Mouse (Mus musculus) layer of hippocampus, adult 11-12 months (tissue): ENCODE measurements around the gene Tigd4.

ENCODE experiments used
- DNase-seq: peaks from one replicate; pipeline ENCODE4 v3.0.0; 2022; ENCODE audit warnings: low spot score

Gene Tigd4

GRCm38 (mm10) chr3:84615050-84615855, 21.9 kb downstream of the Tigd4 start:
- peak; percentile 43 for DNase-seq

- no peak for DNase-seq
These were observed 22.5 kb downstream of the Tigd4 start for GRCm38 (mm10) chr3:84615856-84616225.

DNA sequence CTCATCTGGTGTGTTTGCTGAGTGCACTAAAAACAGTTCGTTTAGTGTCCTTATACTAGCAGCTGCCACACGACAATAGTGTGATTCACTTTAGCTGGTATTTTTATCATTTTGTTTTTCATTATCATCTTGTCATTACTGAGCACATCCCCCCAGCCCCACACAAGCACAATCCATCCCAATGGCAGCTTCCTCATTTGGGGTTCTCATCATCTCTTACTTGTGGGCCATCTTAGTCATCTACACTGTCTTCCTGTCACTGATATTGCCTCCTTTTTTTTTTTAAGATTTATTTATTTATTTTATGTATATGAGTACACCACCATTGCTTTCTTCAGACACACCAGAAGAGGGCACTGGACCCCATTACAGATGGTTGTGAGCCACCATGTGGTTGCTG, 25.3 kb downstream of the Tigd4 start:
- no peak for DNase-seq

GRCm38 (mm10) chr3:84619056-84619455, 25.7 kb downstream of the Tigd4 start:
- no peak for DNase-seq

DNA sequence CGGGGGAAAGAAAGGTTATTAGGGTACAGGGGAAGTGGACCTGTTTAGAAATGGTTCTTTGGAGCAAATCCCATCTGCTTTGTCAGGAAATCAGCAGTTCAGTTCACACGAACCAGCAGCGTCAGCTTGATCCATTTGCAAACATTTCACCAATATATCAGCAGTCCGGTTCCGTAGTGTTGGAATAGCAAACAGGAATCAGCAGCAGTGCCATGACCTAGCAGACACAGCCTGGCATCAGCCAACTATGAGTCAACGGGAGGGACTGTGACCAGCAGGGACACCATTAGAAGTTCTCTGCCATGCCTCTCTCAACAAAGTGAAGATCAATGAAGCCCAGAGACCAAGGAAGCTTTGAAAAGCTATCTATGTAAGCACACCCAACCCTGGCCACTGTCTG, 26.4 kb downstream of the Tigd4 start:
- no peak for DNase-seq

DNA sequence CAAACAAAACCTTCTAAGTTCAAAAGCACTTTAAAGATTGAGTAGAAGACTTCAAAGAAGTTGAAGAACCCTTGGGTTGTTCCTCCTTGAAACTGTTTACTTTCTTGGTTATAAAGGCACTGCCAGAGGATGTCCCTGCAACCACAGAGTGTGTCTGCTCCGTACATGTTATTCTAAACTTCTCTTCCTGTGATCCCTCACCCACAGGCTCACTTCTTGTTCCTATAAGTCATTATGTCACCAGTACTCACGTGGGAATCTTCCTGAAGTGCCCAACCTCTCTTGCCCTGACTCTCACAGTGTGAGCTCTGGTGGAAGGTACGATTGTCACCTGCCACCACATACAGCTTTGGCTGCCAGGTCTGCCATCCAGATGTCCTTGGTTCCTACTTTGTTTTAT, 28.7 kb downstream of the Tigd4 start:
- no peak for DNase-seq

GRCm38 (mm10) chr3:84631586-84631985, 38.2 kb downstream of the Tigd4 start:
- DNase-seq = no peak

DNA sequence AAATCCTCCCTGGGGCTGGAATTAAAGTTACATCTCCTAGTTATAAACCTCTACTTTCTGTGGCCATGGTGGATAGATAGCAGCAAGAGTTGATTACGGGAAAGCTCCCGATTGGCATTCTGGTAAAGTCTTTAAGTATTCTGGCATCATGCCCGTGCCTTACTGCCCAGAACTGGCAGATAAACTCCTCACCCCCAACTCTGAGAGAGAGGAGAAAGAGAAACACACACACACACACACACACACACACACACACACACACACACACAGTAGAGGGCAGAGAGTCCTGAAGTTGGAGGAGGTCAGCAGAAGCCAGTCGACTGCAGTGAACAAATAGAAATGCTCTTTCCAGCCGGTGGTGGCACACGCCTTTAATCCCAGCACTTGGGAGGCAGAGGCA, 43.7 kb downstream of the Tigd4 start:
- no peak for DNase-seq

- DNase-seq = no peak
These were observed 44.7 kb downstream of the Tigd4 start for GRCm38 (mm10) chr3:84637890-84638578.

DNA sequence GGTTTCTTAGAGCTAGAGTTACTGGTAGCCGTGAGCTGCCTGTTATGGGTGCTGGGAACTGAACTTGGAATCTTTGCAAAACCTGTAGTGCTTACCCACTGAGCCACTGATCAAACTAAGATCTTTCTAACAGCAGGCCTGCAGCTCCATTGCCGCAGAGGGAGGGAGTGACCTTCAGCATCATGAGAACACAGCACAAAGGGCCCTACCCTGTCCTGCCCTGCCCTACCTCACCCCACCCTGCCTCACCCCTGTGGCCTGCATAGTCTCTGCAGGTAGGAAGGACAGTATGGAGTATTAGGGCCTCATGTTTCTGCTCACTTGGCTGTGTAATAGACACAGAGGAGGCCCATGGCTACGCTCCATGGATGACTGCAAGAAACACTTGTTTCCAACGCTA, 45.5 kb downstream of the Tigd4 start:
- DNase-seq = no peak

DNA sequence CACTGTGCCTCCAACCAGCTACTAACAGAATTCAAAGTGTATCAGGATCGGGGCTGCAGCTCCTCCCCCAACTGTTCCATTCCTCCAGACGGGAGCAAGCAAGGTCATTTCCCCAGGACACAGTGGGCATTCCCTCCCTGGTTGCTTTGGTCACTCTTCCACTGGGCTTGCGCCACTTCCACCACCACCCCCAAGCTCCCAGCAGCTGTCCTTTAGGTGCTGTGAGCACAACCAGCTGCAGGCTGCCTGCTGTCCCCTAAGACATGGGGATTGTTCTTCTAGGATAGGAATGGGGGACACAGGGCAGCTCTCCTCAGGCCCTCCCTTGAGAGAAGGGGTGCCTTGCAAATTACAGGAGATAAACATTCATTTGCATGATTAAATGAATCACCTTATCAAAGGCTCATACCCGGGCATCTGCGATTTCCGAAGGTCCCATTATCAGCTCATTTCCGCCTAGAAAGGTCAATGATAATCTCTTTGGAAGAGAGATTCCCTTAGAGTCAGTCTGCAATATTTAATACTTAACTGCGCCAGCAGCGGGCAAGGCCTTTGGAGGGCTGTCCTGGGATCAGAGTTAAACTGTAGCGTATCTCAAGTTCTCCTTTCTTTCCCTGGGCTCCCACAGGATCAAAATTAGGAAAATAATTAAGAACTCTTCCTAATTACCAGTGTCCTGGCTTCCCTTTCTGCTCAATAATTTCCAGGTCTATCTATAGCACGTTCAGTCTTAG, 46.6 kb downstream of the Tigd4 start:
- no peak for DNase-seq

DNA sequence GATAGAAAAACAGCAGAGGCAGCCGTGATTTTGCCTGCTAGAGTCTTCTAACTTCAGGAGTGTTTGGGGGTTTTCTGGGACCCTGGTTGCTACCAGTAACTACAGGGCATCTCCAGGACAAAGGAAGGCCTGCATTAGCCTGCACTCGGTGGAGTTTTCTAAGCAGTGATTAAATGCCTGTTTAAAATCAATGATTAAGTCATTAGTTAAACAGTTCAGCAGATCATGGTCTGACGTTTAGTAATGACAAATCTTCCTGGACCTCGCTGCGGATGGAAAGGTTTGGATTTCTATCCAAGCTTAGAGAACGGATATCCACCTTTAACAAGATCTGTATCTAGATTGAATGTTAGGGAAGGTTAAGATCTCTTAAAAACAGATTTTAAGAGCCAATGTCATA, 47.2 kb downstream of the Tigd4 start:
- no peak for DNase-seq

DNA sequence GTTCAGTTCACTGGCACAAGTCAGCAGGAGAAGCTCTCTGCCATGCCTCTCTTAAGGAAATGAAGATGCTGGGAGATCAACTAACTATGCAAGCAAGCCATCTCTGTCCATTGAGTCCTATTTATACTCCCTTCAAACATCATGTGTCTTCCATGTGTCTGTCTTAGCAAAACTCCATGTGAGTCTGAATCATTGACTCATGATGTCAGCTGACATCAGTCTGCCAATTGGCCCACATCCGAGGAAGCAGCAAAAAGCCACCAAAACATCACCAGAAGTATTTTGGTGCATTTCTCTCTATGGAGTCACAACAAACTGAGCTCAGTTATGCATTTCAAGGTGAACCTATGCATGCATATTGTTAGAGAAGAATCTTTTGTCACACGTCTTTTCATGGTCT, 48.0 kb downstream of the Tigd4 start:
- DNase-seq = no peak

DNA sequence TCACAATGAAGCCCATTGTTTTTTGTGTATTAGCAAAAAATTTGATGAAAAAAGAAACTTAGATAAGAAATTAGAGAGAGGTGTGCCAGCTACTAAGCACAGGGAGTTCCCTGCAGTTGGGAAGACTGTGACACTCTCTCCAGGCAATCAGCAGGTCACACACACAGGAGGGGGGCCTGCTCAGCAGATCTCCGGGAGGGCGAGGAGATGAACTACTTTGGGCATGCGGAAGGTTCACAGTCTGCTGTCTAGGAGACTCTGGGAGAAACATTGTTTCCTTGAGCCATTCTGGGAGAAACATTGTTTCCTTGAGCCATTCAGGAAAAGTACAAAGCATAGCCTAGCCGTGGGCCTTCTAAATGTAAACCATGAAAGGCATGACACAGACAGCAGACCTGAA, 49.6 kb downstream of the Tigd4 start:
- no peak for DNase-seq

DNA sequence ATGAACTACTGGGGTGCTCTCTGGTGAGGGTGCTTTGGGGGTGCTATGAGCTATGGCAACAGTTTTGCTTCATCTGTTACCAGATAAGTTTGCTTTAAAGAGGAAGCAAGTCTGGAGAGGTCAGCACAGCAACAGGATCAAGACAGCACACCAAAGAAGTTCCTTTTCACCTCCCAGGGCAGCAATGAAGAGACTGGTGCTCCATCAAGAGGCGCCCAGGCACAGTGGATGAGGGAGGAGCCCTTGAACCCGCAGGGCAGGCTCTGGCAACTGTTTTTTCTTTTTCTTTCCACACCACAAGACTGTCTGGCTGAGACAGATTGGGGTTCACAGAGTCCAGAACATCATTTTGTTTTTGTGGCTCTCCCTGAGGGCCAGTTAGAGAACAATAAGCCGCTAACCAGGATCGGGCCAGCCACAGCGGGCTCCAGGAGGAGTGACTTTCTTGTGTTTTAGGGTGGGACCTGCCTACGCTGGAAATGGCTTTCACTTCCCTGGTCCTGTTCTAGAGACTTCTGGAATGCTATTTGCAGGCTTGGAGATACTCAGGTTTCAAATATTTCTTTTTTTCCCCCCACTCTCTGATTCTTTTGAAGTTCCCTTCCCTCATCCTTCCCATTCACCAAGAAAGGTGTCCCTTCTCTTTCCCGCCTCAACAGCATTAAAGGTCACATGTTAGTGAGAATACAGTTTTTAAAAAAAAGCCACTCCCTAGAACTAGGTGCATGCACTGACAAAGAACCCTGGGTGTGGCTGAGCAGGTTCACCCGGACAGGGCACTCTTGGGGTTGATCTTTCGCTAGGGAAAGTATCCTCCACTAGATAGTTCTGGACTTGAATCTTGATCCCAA, 52.0 kb downstream of the Tigd4 start:
- no peak for DNase-seq

- no peak for DNase-seq
These were observed 52.6 kb downstream of the Tigd4 start for GRCm38 (mm10) chr3:84646007-84646290.

DNA sequence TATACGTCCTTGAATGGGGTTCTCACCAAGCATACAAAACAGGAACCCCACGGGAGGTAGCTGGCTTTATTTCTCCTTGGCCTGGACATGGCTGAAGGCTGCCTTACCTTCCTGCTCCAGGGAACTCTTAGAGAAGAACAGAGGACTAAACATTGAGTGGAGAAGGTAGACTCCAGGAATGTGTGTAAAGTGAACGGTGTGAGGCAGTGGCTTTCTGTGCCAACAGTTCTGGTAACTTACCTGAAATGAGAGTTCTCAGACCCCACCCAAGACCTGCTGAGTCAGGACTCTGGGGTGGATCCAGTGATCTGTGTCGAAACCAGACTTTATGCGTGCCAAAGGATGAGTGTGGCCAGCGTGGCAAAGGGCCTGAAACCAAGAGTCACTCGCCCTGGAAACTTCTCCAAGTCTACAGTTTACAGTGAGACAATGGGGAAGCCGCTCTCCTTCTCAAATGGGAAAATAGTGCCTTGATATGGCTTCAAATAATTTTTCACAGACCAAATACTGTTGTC, 53.0 kb downstream of the Tigd4 start:
- no peak for DNase-seq
